Mouse (Mus musculus): ENCODE results near the gene Hnrnpa1.
"Not testable (repeated sequence)": the region's sequence is repeated elsewhere in the genome, so short reads cannot be mapped to it uniquely, and the experiment has no call there.

Hnrnpa1 gene

GRCm38 (mm10) chr15:103239130-103239684, 1.0 kb upstream of the Hnrnpa1 start:
- in situ Hi-C loops (cut with MboI; ENCODE audit: low pct_unique_long_range_greater_than_20kb in 1 of 2, low sequenced_read_pairs in 2 of 2, unreplicated experiment in 1 of 2): no loop called here

GRCm38 (mm10) chr15:103239685-103240159, 510 bp upstream of the Hnrnpa1 start, which contains the start of gene Cbx5:
Cbx5 (minus strand) TSS chr15:103239816.
- in situ Hi-C loops (cut with MboI; ENCODE audit: low pct_unique_long_range_greater_than_20kb in 1 of 2, low sequenced_read_pairs in 2 of 2, unreplicated experiment in 1 of 2): no loop called here

- in situ Hi-C loops (cut with MboI; ENCODE audit: low pct_unique_long_range_greater_than_20kb in 1 of 2, low sequenced_read_pairs in 2 of 2, unreplicated experiment in 1 of 2): not testable (repeated sequence)
Measured at GRCm38 (mm10) chr15:103241071-103242018, 1.1 kb downstream of the Hnrnpa1 start.

- in situ Hi-C loops (cut with MboI; ENCODE audit: low pct_unique_long_range_greater_than_20kb in 1 of 2, low sequenced_read_pairs in 2 of 2, unreplicated experiment in 1 of 2): no loop called here
Measured at GRCm38 (mm10) chr15:103242885-103243284, 2.7 kb downstream of the Hnrnpa1 start.

- in situ Hi-C loops (cut with MboI; ENCODE audit: low pct_unique_long_range_greater_than_20kb in 1 of 2, low sequenced_read_pairs in 2 of 2, unreplicated experiment in 1 of 2): no loop called here
Measured at GRCm38 (mm10) chr15:103245616-103246015, 5.4 kb downstream of the Hnrnpa1 start.

- in situ Hi-C loops (cut with MboI; ENCODE audit: low pct_unique_long_range_greater_than_20kb in 1 of 2, low sequenced_read_pairs in 2 of 2, unreplicated experiment in 1 of 2): no loop called here
Measured at GRCm38 (mm10) chr15:103247078-103247781, 7.0 kb downstream of the Hnrnpa1 start.

GRCm38 (mm10) chr15:103247782-103248400, 7.7 kb downstream of the Hnrnpa1 start:
- in situ Hi-C loops (cut with MboI; ENCODE audit: low pct_unique_long_range_greater_than_20kb in 1 of 2, low sequenced_read_pairs in 2 of 2, unreplicated experiment in 1 of 2): no loop called here

- in situ Hi-C loops (cut with MboI; ENCODE audit: low pct_unique_long_range_greater_than_20kb in 1 of 2, low sequenced_read_pairs in 2 of 2, unreplicated experiment in 1 of 2): no loop called here
Measured at GRCm38 (mm10) chr15:103248401-103249313, 8.4 kb downstream of the Hnrnpa1 start.

- in situ Hi-C loops (cut with MboI; ENCODE audit: low pct_unique_long_range_greater_than_20kb in 1 of 2, low sequenced_read_pairs in 2 of 2, unreplicated experiment in 1 of 2): not testable (repeated sequence)
Measured at GRCm38 (mm10) chr15:103249511-103249910, 9.3 kb downstream of the Hnrnpa1 start.

GRCm38 (mm10) chr15:103250195-103250740, 10.0 kb downstream of the Hnrnpa1 start:
- in situ Hi-C loops (cut with MboI; ENCODE audit: low pct_unique_long_range_greater_than_20kb in 1 of 2, low sequenced_read_pairs in 2 of 2, unreplicated experiment in 1 of 2): no loop called here

GRCm38 (mm10) chr15:103251595-103251994, 11.4 kb downstream of the Hnrnpa1 start:
- in situ Hi-C loops (cut with MboI; ENCODE audit: low pct_unique_long_range_greater_than_20kb in 1 of 2, low sequenced_read_pairs in 2 of 2, unreplicated experiment in 1 of 2): no loop called here

- in situ Hi-C loops (cut with MboI; ENCODE audit: low pct_unique_long_range_greater_than_20kb in 1 of 2, low sequenced_read_pairs in 2 of 2, unreplicated experiment in 1 of 2): no loop called here
Measured at GRCm38 (mm10) chr15:103252660-103253059, 12.4 kb downstream of the Hnrnpa1 start.

GRCm38 (mm10) chr15:103253352-103253751, 13.1 kb downstream of the Hnrnpa1 start:
- in situ Hi-C loops (cut with MboI; ENCODE audit: low pct_unique_long_range_greater_than_20kb in 1 of 2, low sequenced_read_pairs in 2 of 2, unreplicated experiment in 1 of 2): no loop called here

GRCm38 (mm10) chr15:103255169-103255568, 14.9 kb downstream of the Hnrnpa1 start:
- in situ Hi-C loops (cut with MboI; ENCODE audit: low pct_unique_long_range_greater_than_20kb in 1 of 2, low sequenced_read_pairs in 2 of 2, unreplicated experiment in 1 of 2): no loop called here

- in situ Hi-C loops (cut with MboI; ENCODE audit: low pct_unique_long_range_greater_than_20kb in 1 of 2, low sequenced_read_pairs in 2 of 2, unreplicated experiment in 1 of 2): no loop called here
Measured at GRCm38 (mm10) chr15:103256210-103256986, 16.2 kb downstream of the Hnrnpa1 start.

- in situ Hi-C loops (cut with MboI; ENCODE audit: low pct_unique_long_range_greater_than_20kb in 1 of 2, low sequenced_read_pairs in 2 of 2, unreplicated experiment in 1 of 2): no loop called here
Measured at GRCm38 (mm10) chr15:103257790-103258728, 17.8 kb downstream of the Hnrnpa1 start, which contains the start of gene Nfe2. Nfe2 (minus strand) TSS chr15:103258403.

All from mouse embryonic stem cell (cell line).